Mouse (Mus musculus) urinary bladder, postnatal 14 days (tissue): ENCODE measurements at regions not wholly inside any gene's neighbourhood (a gene's known extent, or its start where the extent isn't known, plus 50 kb on each side); places are given as distances from the start of the nearest gene placed in this dataset.

Experiments used
- DNase-seq: peaks from one replicate; pipeline ENCODE4 v3.0.0; 2021; ENCODE audit warnings: low spot score

GRCm38 (mm10) chr3:118494611-118495010 is 67.3 kb upstream of the Dpyd start:
- DNase-seq = no peak

- no peak for DNase-seq
Measured at GRCm38 (mm10) chr3:118500234-118500633, 61.7 kb upstream of the Dpyd start.

- DNase-seq = no peak
Measured at GRCm38 (mm10) chr3:118507582-118508237, 54.2 kb upstream of the Dpyd start.

- no peak for DNase-seq
Measured at GRCm38 (mm10) chr3:118510837-118511236, 51.1 kb upstream of the Dpyd start.

- no peak for DNase-seq
Measured at GRCm38 (mm10) chr3:118511969-118512368, 50.0 kb upstream of the Dpyd start.
